Mouse (Mus musculus) retina, postnatal 7 days (tissue): Measurements from ENCODE around the gene Atp6v0d1.

Source experiments
- DNase-seq: peaks from one replicate; pipeline ENCODE4 v3.0.0-alpha.2; 2012; ENCODE audit warnings: low read depth, low spot score

Gene Atp6v0d1

GRCm38 (mm10) chr8:105504617-105505016 is 61.2 kb downstream of the Atp6v0d1 start:
- no peak for DNase-seq

- no peak for DNase-seq
Measured at GRCm38 (mm10) chr8:105499787-105500186, 66.1 kb downstream of the Atp6v0d1 start.

GRCm38 (mm10) chr8:105496439-105497180 is 69.2 kb downstream of the Atp6v0d1 start, which contains the start of gene Zdhhc1:
TSS of gene Zdhhc1 (minus strand) at chr8:105496902.
- peak; percentile 61 for DNase-seq

GRCm38 (mm10) chr8:105495350-105496302 is 70.2 kb downstream of the Atp6v0d1 start:
- DNase-seq: no peak

GRCm38 (mm10) chr8:105494566-105494965 is 71.3 kb downstream of the Atp6v0d1 start:
- no peak for DNase-seq

- DNase-seq: no peak
Measured at GRCm38 (mm10) chr8:105493495-105493894, 72.4 kb downstream of the Atp6v0d1 start.

- DNase-seq: no peak
Measured at GRCm38 (mm10) chr8:105489281-105489680, 76.6 kb downstream of the Atp6v0d1 start.

- DNase-seq: no peak
Measured at GRCm38 (mm10) chr8:105488082-105488481, 77.8 kb downstream of the Atp6v0d1 start.

- no peak for DNase-seq
Measured at GRCm38 (mm10) chr8:105484392-105484791, 81.5 kb downstream of the Atp6v0d1 start.

GRCm38 (mm10) chr8:105484030-105484368 is 81.8 kb downstream of the Atp6v0d1 start:
- no peak for DNase-seq

GRCm38 (mm10) chr8:105483212-105484029 is 82.4 kb downstream of the Atp6v0d1 start:
- DNase-seq: no peak

GRCm38 (mm10) chr8:105482123-105482522 is 83.7 kb downstream of the Atp6v0d1 start:
- DNase-seq: no peak

GRCm38 (mm10) chr8:105481453-105481852 is 84.4 kb downstream of the Atp6v0d1 start:
- no peak for DNase-seq

GRCm38 (mm10) chr8:105481013-105481412 is 84.8 kb downstream of the Atp6v0d1 start:
- DNase-seq: no peak

GRCm38 (mm10) chr8:105477792-105478191 is 88.1 kb downstream of the Atp6v0d1 start:
- DNase-seq: no peak

- DNase-seq: no peak
Measured at GRCm38 (mm10) chr8:105476628-105477413, 89.0 kb downstream of the Atp6v0d1 start.

GRCm38 (mm10) chr8:105476161-105476560 is 89.7 kb downstream of the Atp6v0d1 start:
- no peak for DNase-seq

- DNase-seq: no peak
Measured at GRCm38 (mm10) chr8:105475742-105476141, 90.1 kb downstream of the Atp6v0d1 start.

- DNase-seq: no peak
Measured at GRCm38 (mm10) chr8:105475254-105475653, 90.6 kb downstream of the Atp6v0d1 start.

GRCm38 (mm10) chr8:105474680-105475079 is 91.2 kb downstream of the Atp6v0d1 start:
- no peak for DNase-seq
